Mouse (Mus musculus) heart, embryonic 13.5 days (tissue): ENCODE results near the gene Lmna. TPM values are rescaled to one million over a fixed set of nuclear protein-coding genes. Genes with fewer than 3 reads are reported as not detected.

Experiments
- ATAC-seq: fragments of 200-750 bp; cut with Nextera tagmentation; 2 replicates; pipeline ENCODE4 v1.8.0; 2017; ENCODE audit warnings: moderate TSS enrichment; ENCODE audit not compliant: insufficient number of reproducible peaks, low FRiP score, low TSS enrichment; ENCODE audit errors: extremely low read depth
- H3K27ac ChIP-seq: fragments of 300-500 bp; sonication (generic); replicated peaks from 2 replicates; pipeline ENCODE4 v1.5.1; 2015; ENCODE audit warnings: moderate library complexity, mild to moderate bottlenecking, inconsistent platforms
- H3K27me3 ChIP-seq: fragments of 300-500 bp; sonication (generic); replicated peaks from 2 replicates; pipeline ENCODE4 v1.6.1; 2015; ENCODE audit warnings: mild to moderate bottlenecking, inconsistent platforms
- H3K36me3 ChIP-seq: fragments of 300-500 bp; sonication (generic); 2 replicates; pipeline ENCODE4 v1.6.1; 2015; ENCODE audit warnings: mild to moderate bottlenecking, inconsistent platforms
- H3K4me1 ChIP-seq: fragments of 300-500 bp; sonication (generic); 2 replicates; pipeline ENCODE4 v1.6.1; 2015; ENCODE audit warnings: inconsistent platforms
- H3K4me2 ChIP-seq: fragments of 300-500 bp; sonication (generic); 2 replicates; pipeline ENCODE4 v1.6.1; 2015; ENCODE audit warnings: inconsistent platforms, mild to moderate bottlenecking, moderate library complexity
- H3K4me3 ChIP-seq: fragments of 300-500 bp; sonication (generic); 2 replicates; pipeline ENCODE4 v1.5.1; 2015; ENCODE audit warnings: moderate library complexity, mild to moderate bottlenecking, inconsistent platforms
- H3K9ac ChIP-seq: fragments of 300-500 bp; sonication (generic); 2 replicates; pipeline ENCODE4 v1.6.1; 2015; ENCODE audit warnings: inconsistent platforms, mild to moderate bottlenecking, moderate library complexity
- H3K9me3 ChIP-seq: fragments of 300-500 bp; sonication (generic); 2 replicates; pipeline ENCODE4 v1.6.1; 2016; ENCODE audit warnings: inconsistent platforms
- WGBS: fragments of 180-500 bp; shearing (Covaris S2); methylation state at CpG from one replicate; pipeline ENCODE4 v1.1.7; 2015; ENCODE audit warnings: mixed read lengths; 5-methylcytosine and 5-hydroxymethylcytosine counted together
- polyA plus RNA-seq: library from polyadenylated mRNA; unstranded; fragments of >200 nt; fragmentation: Nextera tagmentation; extraction: Ambion mirVana; gene quantifications from 2 replicates; pipeline ENCODE4 v1.2.1, GENCODE M21; 2015

Gene Lmna
- polyA plus RNA-seq, 1 experiment from 2014 or later = 86.7 TPM

GRCm38 (mm10) chr3:88494836-88495628 lies 14.7 kb downstream of the Lmna start:
- peak overlapping the region; percentile 85 for H3K9ac ChIP-seq
- H3K4me1 ChIP-seq = peaks cover 71% of the 10 kb centered on the region
- no peak overlapping the region for H3K4me3 ChIP-seq
- no peaks in the 10 kb centered on the region for H3K9me3 ChIP-seq
- peak overlapping the region; percentile 49 for H3K4me2 ChIP-seq
- H3K27ac ChIP-seq = peak overlapping the region; percentile 100
- ATAC-seq = no peak
- peaks cover 24% of the 10 kb centered on the region for H3K36me3 ChIP-seq
- no peaks in the 10 kb centered on the region for H3K27me3 ChIP-seq
- WGBS = 29% methylated on average over 9 of the region's 9 CpGs

- Histone ChIP-seq H3K4me1 (peaks cover 80% of the 10 kb centered on the region), H3K27ac (peak overlapping the region; percentile 100), H3K36me3 (peaks cover 16% of the 10 kb centered on the region), H3K9ac (peak overlapping the region; percentile 85), H3K27me3 (no peaks in the 10 kb centered on the region), H3K4me2 (peak overlapping the region; percentile 83), H3K9me3 (no peaks in the 10 kb centered on the region), H3K4me3 (peak overlapping the region; percentile 55; the same call in 1 of the 2 replicates)
- WGBS = 68% methylated on average over 11 of the region's 11 CpGs
- no peak for ATAC-seq
Observed at GRCm38 (mm10) chr3:88493706-88494582, 15.8 kb downstream of the Lmna start.

GRCm38 (mm10) chr3:88487396-88487795 lies 22.4 kb downstream of the Lmna start:
- Histone ChIP-seq H3K9me3 (no peaks in the 10 kb centered on the region), H3K4me1 (peaks cover 43% of the 10 kb centered on the region), H3K4me2 (no peak overlapping the region), H3K27me3 (peaks cover 49% of the 10 kb centered on the region), H3K9ac (no peak overlapping the region), H3K4me3 (no peak overlapping the region), H3K27ac (no peak overlapping the region), H3K36me3 (peaks cover 58% of the 10 kb centered on the region)
- 77% methylated on average over 1 of the region's 1 CpGs for WGBS
- no peak for ATAC-seq

DNA sequence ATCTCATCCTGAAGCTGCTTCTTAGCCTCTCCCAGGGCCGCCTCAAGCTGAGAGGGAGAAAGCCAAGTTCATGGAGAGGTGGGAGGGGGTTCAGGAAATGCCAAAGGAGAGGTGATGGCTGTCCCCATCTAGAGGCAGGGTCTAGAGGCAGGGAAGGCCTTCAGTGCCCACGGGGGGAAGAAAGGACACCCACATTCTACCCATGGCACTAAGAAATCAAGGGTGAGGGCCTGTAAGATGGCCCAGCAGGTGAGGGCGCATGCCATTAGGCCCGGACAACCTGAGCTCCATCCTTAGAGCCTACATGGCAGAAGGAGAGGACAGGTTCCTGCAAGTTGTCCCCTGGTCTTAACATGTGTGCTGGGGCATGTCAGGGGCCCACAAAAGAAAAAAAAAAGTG lies 22.9 kb downstream of the Lmna start:
- Histone ChIP-seq H3K36me3 (peaks cover 63% of the 10 kb centered on the region), H3K4me2 (no peak overlapping the region), H3K27ac (no peak overlapping the region), H3K9ac (no peak overlapping the region), H3K4me3 (no peak overlapping the region), H3K27me3 (peaks cover 54% of the 10 kb centered on the region), H3K4me1 (peaks cover 40% of the 10 kb centered on the region), H3K9me3 (no peaks in the 10 kb centered on the region)
- no peak for ATAC-seq
- 77% methylated on average over 4 of the region's 4 CpGs for WGBS

- Histone ChIP-seq H3K9ac (0 out of 2 replicates have a peak overlapping the region, but pooled peaks have one; percentile 24), H3K9me3 (no peaks in the 10 kb centered on the region), H3K27me3 (peaks cover 54% of the 10 kb centered on the region), H3K36me3 (peaks cover 69% of the 10 kb centered on the region), H3K4me2 (no peak overlapping the region), H3K4me3 (no peak overlapping the region), H3K27ac (no peak overlapping the region), H3K4me1 (peaks cover 34% of the 10 kb centered on the region)
- no peak for ATAC-seq
- WGBS = 71% methylated on average over 5 of the region's 5 CpGs
Observed at GRCm38 (mm10) chr3:88486043-88486442, 23.7 kb downstream of the Lmna start.

- H3K27ac ChIP-seq = no peak overlapping the region
- peak overlapping the region; percentile 50; the same call in 1 of the 2 replicates for H3K9ac ChIP-seq
- peaks cover 21% of the 10 kb centered on the region for H3K4me1 ChIP-seq
- H3K4me2 ChIP-seq = peak overlapping the region; percentile 41
- 30% methylated on average over 39 of the region's 39 CpGs for WGBS
- peak overlapping the region; percentile 14; the same call in 1 of the 2 replicates for H3K4me3 ChIP-seq
- ATAC-seq = no peak
- no peaks in the 10 kb centered on the region for H3K9me3 ChIP-seq
- H3K36me3 ChIP-seq = peaks cover 78% of the 10 kb centered on the region
- H3K27me3 ChIP-seq = peaks cover 58% of the 10 kb centered on the region
Observed at GRCm38 (mm10) chr3:88484597-88485316, 25.0 kb downstream of the Lmna start.

DNA sequence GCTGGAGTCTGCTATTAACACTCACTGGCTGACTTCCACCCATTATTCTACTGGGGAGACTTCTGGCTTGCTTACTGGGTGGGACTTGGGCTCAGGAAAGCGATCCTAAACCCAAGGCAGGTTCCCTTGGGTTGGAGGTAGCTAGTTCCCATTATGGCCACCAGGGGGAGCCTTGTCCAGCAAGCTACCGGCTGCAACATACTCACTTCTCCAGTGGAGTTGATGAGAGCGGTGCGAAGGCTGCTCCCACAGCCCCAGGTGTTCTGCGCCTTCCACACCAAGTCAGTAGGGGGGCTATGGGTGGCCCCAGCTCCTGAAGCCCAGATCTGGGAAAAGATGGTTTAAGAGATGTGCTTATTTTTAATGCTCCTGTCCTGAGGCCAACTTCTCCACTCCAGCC lies 26.1 kb downstream of the Lmna start:
- peaks cover 10% of the 10 kb centered on the region for H3K4me1 ChIP-seq
- H3K9me3 ChIP-seq = no peaks in the 10 kb centered on the region
- H3K4me2 ChIP-seq = no peak overlapping the region
- H3K9ac ChIP-seq = no peak overlapping the region
- H3K27ac ChIP-seq = no peak overlapping the region
- peaks cover 78% of the 10 kb centered on the region for H3K36me3 ChIP-seq
- no peak for ATAC-seq
- peaks cover 58% of the 10 kb centered on the region for H3K27me3 ChIP-seq
- H3K4me3 ChIP-seq = no peak overlapping the region
- 24% methylated on average over 5 of the region's 5 CpGs for WGBS

GRCm38 (mm10) chr3:88483141-88483540 lies 26.6 kb downstream of the Lmna start:
- no peak for ATAC-seq

GRCm38 (mm10) chr3:88482336-88482735 lies 27.4 kb downstream of the Lmna start:
- Histone ChIP-seq H3K27me3 (peaks cover 56% of the 10 kb centered on the region), H3K4me3 (no peak overlapping the region), H3K36me3 (peaks cover 68% of the 10 kb centered on the region), H3K4me2 (no peak overlapping the region), H3K9ac (0 out of 2 replicates have a peak overlapping the region, but pooled peaks have one; percentile 4), H3K9me3 (no peaks in the 10 kb centered on the region), H3K4me1 (peaks cover 12% of the 10 kb centered on the region), H3K27ac (no peak overlapping the region)
- no peak for ATAC-seq
- WGBS = 48% methylated on average over 18 of the region's 18 CpGs

More at GRCm38 (mm10) chr3:88483141-88483540, 26.6 kb downstream of the Lmna start:
- WGBS = 73% methylated on average over 8 of the region's 8 CpGs
- peaks cover 76% of the 10 kb centered on the region for H3K36me3 ChIP-seq
- H3K4me2 ChIP-seq = no peak overlapping the region
- peaks cover 58% of the 10 kb centered on the region for H3K27me3 ChIP-seq
- H3K27ac ChIP-seq = no peak overlapping the region
- H3K9ac ChIP-seq = no peak overlapping the region
- H3K4me1 ChIP-seq = peaks cover 8% of the 10 kb centered on the region
- H3K4me3 ChIP-seq = no peak overlapping the region
- H3K9me3 ChIP-seq = no peaks in the 10 kb centered on the region

DNA sequence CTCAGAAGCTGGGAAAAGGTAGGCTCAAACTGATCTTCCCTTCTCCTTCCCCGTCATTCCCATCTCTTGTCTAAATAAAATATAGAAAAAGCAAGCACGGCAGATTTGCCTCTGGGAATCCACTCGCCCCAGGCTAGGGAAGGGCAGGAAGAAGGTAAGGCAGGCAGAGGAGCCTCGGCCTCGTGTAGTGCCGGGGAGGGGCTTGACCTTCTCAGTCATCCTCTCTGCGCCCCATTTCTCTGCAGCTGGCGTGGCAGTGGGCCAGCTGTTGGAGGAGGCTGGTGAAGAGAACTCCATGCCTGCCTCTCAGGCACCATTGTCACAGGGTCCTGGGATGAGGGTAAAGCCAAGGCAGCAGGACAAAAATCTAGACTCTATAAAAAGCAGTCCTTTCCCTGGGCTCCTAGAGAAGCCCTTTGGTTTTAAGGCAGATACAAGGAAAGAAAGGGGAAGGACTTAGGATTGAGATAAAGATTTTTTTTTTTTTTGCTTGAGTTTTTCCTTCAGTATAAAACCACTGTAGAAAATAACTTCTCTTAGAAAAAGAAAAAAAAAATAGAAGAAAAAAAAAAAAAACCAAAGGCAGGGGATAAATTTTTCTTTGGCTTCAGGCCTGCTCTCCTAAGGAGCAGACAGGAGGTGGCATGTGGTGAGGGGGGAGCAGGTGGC lies 28.2 kb downstream of the Lmna start:
- H3K9ac ChIP-seq = 0 out of 2 replicates have a peak overlapping the region, but pooled peaks have one; percentile 4

More for the DNA sequence above, 28.2 kb downstream of the Lmna start:
- Histone ChIP-seq H3K27ac (no peak overlapping the region), H3K27me3 (peaks cover 48% of the 10 kb centered on the region), H3K36me3 (peaks cover 60% of the 10 kb centered on the region), H3K4me3 (no peak overlapping the region), H3K9me3 (no peaks in the 10 kb centered on the region), H3K4me2 (no peak overlapping the region), H3K4me1 (peaks cover 12% of the 10 kb centered on the region)
- 57% methylated on average over 8 of the region's 8 CpGs for WGBS
- ATAC-seq = no peak
